Mouse (Mus musculus) spleen, postnatal 0 days (tissue): ENCODE measurements around the gene Lce1i. TPM values are rescaled to one million over a fixed set of nuclear protein-coding genes. Genes with fewer than 3 reads are reported as not detected.

Experiments
- polyA plus RNA-seq: library from polyadenylated mRNA; unstranded; fragments of >200 nt; fragmentation: Nextera tagmentation; extraction: Ambion mirVana; gene quantifications from 2 replicates; pipeline ENCODE4 v1.2.1, GENCODE M21; 2015

The Lce1i gene
- not detected in 2 replicates for polyA plus RNA-seq

GRCm38 (mm10) chr3:92778799-92779198 lies at the start of gene Lce1i:
TSS of gene Lce1i (minus strand) at chr3:92778899.

GRCm38 (mm10) chr3:92827108-92827507 lies 48.4 kb upstream of the Lce1i start, which contains the start of gene Kprp:
TSS of gene Kprp (minus strand) at chr3:92827247.

GRCm38 (mm10) chr3:92807791-92808190 lies 29.1 kb upstream of the Lce1i start, which contains the start of gene Lce1k:
TSS of gene Lce1k (minus strand) at chr3:92807891.

GRCm38 (mm10) chr3:92790414-92790813 lies 11.7 kb upstream of the Lce1i start, which contains the start of gene Lce1j:
TSS of gene Lce1j (minus strand) at chr3:92790514.

GRCm38 (mm10) chr3:92764965-92765364 lies 13.7 kb downstream of the Lce1i start, which contains the start of gene Lce1h:
TSS of gene Lce1h (minus strand) at chr3:92765065.

GRCm38 (mm10) chr3:92752238-92752637 lies 26.5 kb downstream of the Lce1i start, which contains the start of gene Lce1g:
TSS of gene Lce1g (minus strand) at chr3:92752338.

GRCm38 (mm10) chr3:92738996-92739395 lies 39.7 kb downstream of the Lce1i start, which contains the start of gene Gm38119:
TSS of gene Gm38119 (minus strand) at chr3:92739096.

Other genes with a start within 250 kb of the Lce1i start
- not detected in 2 replicates for gene 2310046K23Rik, start 244.4 kb downstream of the Lce1i start, polyA plus RNA-seq
- 0.12 and 0.19 TPM in 2 replicates for gene Ivl, start 205.2 kb downstream of the Lce1i start, polyA plus RNA-seq
- gene Smcp, start 189.9 kb downstream of the Lce1i start, polyA plus RNA-seq = not detected in 2 replicates
- not detected in 2 replicates for gene 2210017I01Rik, start 171.4 kb downstream of the Lce1i start, polyA plus RNA-seq
- not detected in 2 replicates for gene Lce6a, start 157.2 kb downstream of the Lce1i start, polyA plus RNA-seq
- gene Lce1a1, start 130.6 kb downstream of the Lce1i start, polyA plus RNA-seq = not detected in 2 replicates
- gene Lce1b, start 122.0 kb downstream of the Lce1i start, polyA plus RNA-seq = not detected in 2 replicates
- not detected in 2 replicates for gene Lce1a2, start 108.6 kb downstream of the Lce1i start, polyA plus RNA-seq
- 0.17 TPM in 1 of 2 replicates, not detected in the other for gene Lce1c, start 99.7 kb downstream of the Lce1i start, polyA plus RNA-seq
- gene Lce1d, start 91.7 kb downstream of the Lce1i start, polyA plus RNA-seq = not detected in 2 replicates
- not detected in 2 replicates for gene Lce1e, start 69.8 kb downstream of the Lce1i start, polyA plus RNA-seq
- gene Lce1f, start 58.5 kb downstream of the Lce1i start, polyA plus RNA-seq = not detected in 2 replicates
- not detected in 2 replicates for gene Gm38119, start 39.8 kb downstream of the Lce1i start, polyA plus RNA-seq
- not detected in 2 replicates for gene Lce1g, start 26.6 kb downstream of the Lce1i start, polyA plus RNA-seq
- gene Lce1h, start 13.8 kb downstream of the Lce1i start, polyA plus RNA-seq = not detected in 2 replicates
- not detected in 2 replicates for gene Lce1j, start 11.6 kb upstream of the Lce1i start, polyA plus RNA-seq
- gene Lce1k, start 29.0 kb upstream of the Lce1i start, polyA plus RNA-seq = not detected in 2 replicates
- gene Kprp, start 48.3 kb upstream of the Lce1i start, polyA plus RNA-seq = not detected in 2 replicates
- not detected in 2 replicates for gene Lce1l, start 72.4 kb upstream of the Lce1i start, polyA plus RNA-seq
- gene 2310050C09Rik, start 91.3 kb upstream of the Lce1i start, polyA plus RNA-seq = not detected in 2 replicates
- not detected in 2 replicates for gene Lce3a, start 147.3 kb upstream of the Lce1i start, polyA plus RNA-seq
- gene Lce3b, start 154.1 kb upstream of the Lce1i start, polyA plus RNA-seq = not detected in 2 replicates
- gene Lce3c, start 165.6 kb upstream of the Lce1i start, polyA plus RNA-seq = not detected in 2 replicates
- not detected in 2 replicates for gene Lce3d, start 178.5 kb upstream of the Lce1i start, polyA plus RNA-seq
- gene Lce3e, start 188.2 kb upstream of the Lce1i start, polyA plus RNA-seq = not detected in 2 replicates
- not detected in 2 replicates for gene Lce3f, start 213.3 kb upstream of the Lce1i start, polyA plus RNA-seq
- 0.25 TPM in 1 of 2 replicates, not detected in the other for gene Crct1, start 236.8 kb upstream of the Lce1i start, polyA plus RNA-seq
- gene Lce1m, start 240.2 kb upstream of the Lce1i start, polyA plus RNA-seq = not detected in 2 replicates